Mouse (Mus musculus) layer of hippocampus, adult 2 months (tissue): ENCODE results near the gene Atp5h. TPM values are rescaled to one million over a fixed set of nuclear protein-coding genes. Genes with fewer than 3 reads are reported as not detected.
"Not testable (repeated sequence)": the region's sequence is repeated elsewhere in the genome, so short reads cannot be mapped to it uniquely, and the experiment has no call there.

Experiments
- DNase-seq, 2 experiments: peaks; one replicate each; pipeline ENCODE4 v3.0.0; 2022; ENCODE audit warnings: low spot score in 2 of 2
- H3K27ac ChIP-seq: fragments of 200-600 bp; 2 replicates; pipeline ENCODE4 v1.8.1; 2022
- H3K4me3 ChIP-seq: fragments of 200-600 bp; 2 replicates; pipeline ENCODE4 v1.8.1; 2022; ENCODE audit warnings: mild to moderate bottlenecking
- CTCF ChIP-seq: fragments of 200-600 bp; conservative IDR thresholded peaks from 2 replicates; pipeline ENCODE4 v1.8.1; 2022; ENCODE audit warnings: antibody characterized with exemption, mild to moderate bottlenecking, moderate library complexity
- total RNA-seq, 2 experiments: library from RNA; stranded (reverse); gene quantifications; 2 replicates each; pipeline ENCODE4 v1.2.3; 2021

The Atp5h gene
- total RNA-seq, 2 experiments from 2014 or later, result 467 to 494 TPM

DNA sequence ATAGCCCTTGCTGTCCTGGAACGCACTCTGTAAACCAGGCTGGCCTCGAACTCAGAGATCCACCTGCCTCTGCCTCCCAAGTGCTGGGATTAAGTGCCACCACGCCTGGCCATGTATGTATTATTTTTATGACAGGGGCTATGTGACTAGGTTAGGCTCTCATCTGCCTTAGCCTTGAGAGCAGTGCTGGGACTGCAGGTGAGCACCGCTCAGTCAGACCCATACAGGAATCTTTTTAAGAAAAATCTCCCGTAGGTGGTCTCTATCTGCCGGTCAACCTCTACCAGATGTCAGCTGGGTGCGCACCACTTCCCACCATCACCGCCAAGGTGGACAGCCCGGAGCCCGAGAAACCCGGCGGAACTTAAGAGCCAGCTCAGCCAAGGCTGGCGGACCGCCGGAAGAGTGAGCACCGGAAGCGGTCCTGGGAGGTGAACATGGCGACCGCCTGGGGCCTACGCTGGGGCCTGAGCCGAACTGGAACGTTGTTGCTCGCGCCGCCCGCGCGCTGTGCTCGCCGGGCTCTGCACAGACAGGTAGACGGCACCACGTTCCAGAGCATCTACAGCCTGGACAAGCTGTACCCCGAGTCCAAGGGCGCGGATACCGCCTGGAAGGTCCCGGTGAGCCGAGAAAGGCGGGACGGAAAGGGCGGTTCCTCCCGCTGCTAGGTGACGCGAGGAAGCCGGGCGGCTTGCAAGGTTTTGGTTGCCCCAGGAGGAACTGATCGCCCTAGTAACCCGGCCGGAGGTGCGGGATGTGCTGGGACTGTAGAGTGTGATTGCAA, 16.2 kb downstream of the Atp5h start, which contains the start of gene Mrpl58:
TSS of gene Mrpl58 (plus strand) at position 415 of the 787 bp plus-strand sequence.
- peak; percentile 79 to 85 for DNase-seq
- H3K4me3 ChIP-seq, result peak within 1 kb of the TSS; percentile 95
- peak within 1 kb of the TSS; percentile 98 for H3K27ac ChIP-seq
- TF ChIP-seq CTCF, result no peak; the same call in 1 of the 2 replicates

DNA sequence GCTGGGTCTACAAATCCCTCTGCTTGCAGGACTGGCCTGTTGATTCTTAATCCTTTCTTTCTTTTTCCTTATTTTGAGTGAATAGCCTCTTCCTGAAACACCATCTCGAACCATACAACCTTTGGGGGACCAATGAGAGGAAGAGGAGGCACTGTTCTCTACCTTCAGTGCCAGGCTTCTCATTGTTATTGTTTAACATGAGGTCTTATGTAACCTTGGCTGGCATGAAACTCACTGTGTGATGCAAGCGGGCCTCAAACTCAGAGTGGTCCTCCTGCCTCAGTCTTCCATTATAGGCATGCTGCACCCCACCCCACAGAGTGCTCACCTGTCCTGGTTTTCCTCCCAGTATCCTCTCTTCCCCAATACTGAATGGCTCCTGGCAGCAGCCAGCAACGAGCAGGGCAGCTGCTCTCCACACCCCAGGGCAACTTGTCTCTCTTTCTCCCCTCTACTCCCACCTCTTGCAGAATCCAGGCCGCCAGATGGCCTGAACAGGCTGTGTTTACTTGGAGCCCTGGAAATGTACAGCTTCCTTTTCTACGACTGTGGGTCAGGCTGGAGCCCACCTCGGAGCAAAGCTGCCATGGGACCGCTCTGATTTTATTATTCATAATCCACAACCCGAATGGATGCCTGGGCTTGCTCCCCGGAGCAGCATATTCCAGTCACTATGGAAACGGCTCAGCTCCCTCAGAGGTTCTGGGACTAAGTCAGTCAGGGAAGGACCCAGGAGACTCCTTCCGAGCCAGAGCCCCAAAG, 19.0 kb downstream of the Atp5h start:
- Histone ChIP-seq H3K27ac (peak overlapping the region; percentile 90), H3K4me3 (peak overlapping the region; percentile 31)
- DNase-seq, result peak; percentile 52 to 55
- no peak for TF ChIP-seq CTCF

DNA sequence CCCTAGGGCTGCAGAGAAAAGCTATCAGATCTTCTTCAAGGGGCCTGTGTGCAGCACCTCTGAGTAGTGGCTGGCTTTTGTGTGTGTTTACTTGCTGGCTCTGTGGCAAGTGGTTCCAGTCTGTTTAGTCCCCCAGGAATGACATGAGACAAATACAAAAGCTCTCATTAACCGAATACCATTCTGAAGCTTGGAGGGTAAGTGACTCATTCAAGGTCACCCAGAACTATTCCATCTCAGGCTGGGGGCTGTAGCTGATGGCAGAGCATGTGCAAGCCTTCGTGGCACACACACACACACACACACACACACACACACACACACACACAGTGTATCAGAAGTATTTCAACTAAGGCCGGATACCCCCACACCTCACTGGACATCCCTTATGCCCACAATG, 19.6 kb downstream of the Atp5h start:
- TF ChIP-seq CTCF, result no peak
- Histone ChIP-seq H3K27ac (peak overlapping the region; percentile 90), H3K4me3 (peak overlapping the region; percentile 31)
- DNase-seq, result no peak

DNA sequence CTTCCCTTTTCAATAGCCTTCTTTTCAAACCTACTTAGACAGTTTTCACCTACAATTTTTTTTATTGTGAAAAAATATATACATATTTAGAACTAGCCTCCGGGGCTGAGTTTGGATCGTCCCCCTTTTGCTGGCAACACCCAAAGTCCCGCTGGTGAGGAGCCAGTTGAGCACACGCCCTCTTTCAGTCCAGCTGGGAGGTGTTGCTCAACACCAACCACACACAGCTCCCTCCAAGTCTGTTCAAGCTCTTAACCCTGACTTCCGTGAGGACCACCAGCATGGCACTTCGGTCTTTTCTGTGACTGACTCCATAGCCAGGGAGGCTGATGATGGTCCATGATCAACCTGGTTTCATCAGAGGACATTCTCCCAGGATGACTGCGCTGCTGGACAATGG, 21.7 kb downstream of the Atp5h start:
- no peak overlapping the region for H3K27ac ChIP-seq
- H3K4me3 ChIP-seq, result no peak overlapping the region
- TF ChIP-seq CTCF, result no peak
- no peak for DNase-seq

DNA sequence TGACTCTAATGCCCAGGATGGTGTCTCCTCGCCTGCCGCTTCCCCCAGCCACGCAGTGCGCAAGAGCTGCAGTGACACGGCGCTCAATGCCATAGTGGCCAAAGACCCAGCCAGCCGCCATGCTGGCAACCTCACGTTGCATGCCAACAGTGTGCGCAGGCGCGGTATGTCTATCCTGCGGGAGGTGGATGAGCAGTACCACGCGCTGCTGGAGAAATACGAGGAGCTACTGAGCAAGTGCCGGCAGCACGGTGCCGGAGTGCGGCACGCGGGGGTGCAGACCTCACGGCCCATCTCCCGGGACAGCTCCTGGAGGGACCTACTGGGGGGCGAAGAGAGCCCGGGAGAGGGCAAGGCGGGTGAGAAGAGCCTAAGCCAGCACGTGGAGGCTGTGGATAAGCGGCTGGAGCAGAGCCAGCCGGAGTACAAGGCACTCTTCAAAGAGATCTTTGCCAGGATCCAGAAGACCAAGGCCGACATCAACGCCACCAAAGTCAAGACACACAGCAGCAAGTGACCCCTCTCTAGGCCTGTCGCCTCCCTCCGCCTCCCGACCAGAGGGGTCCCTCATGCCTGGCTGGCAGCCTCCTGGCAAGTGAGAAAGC, 25.9 kb downstream of the Atp5h start:
- no peak for TF ChIP-seq CTCF
- DNase-seq, result no peak
- Histone ChIP-seq H3K27ac (no peak overlapping the region), H3K4me3 (no peak overlapping the region)

DNA sequence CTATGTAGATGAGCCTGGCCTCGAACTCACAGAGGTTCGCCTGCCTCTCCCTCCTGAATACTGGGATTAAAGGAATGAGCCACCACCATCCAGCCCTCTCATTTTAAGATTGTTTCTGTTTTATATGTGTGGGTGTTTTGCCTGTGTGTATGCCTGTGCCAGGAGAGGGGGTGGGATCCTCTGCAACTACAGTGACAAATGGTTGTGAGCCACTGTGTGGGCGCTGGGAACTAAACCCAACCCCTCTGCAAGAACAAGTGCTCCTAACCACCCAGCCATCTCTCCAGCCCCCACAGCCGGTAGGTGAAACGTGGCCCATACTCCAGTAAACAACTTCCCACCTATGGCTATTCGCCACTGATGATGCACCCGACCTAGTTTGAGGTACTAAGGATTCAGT, 28.4 kb downstream of the Atp5h start:
- no peak overlapping the region for H3K4me3 ChIP-seq
- H3K27ac ChIP-seq, result no peak overlapping the region
- DNase-seq, result no peak
- TF ChIP-seq CTCF, result no peak

DNA sequence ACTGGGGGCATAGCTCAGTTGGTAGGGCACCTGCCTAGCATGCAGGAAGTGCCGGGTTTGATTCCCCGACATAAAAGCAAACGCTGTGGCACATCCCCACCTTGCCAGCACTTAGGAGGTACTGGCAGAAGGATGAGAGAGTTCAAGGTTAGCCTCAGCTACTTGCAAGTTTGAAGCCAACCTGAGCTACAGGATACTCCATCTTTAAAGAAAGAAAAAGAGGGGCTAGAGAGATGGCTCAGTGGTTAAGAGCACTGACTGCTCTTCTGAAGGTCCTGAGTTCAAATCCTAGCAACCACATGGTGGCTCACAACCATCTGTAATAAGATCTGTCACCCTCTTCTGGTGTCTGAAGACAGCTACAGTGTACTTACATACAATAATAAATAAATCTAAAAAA, 32.9 kb downstream of the Atp5h start:
- H3K4me3 ChIP-seq, DNase-seq, H3K27ac ChIP-seq: not testable (repeated sequence)

DNA sequence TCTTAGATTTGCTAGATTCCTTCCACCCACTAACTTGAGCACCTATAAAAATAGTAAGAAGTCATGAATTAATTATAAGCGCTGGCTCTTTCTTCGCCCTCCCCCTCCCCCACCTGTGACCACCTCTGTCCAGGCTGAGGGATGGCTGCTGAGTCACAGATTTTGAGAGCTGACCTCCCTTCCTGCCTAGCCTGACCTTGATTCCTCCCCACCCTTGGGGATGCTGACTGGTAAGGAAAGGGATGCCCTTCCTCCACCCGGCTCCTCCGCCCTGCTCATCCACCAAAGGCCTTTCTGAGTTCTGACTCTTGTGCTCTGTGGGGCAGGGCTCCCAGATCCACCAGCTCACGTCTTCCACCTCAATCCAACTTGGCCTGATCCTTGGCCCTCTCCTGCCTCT, 35.2 kb downstream of the Atp5h start:
- no peak overlapping the region; the same call in 1 of the 2 replicates for H3K4me3 ChIP-seq
- DNase-seq, result no peak
- H3K27ac ChIP-seq, result peak overlapping the region; percentile 98
- no peak for TF ChIP-seq CTCF

DNA sequence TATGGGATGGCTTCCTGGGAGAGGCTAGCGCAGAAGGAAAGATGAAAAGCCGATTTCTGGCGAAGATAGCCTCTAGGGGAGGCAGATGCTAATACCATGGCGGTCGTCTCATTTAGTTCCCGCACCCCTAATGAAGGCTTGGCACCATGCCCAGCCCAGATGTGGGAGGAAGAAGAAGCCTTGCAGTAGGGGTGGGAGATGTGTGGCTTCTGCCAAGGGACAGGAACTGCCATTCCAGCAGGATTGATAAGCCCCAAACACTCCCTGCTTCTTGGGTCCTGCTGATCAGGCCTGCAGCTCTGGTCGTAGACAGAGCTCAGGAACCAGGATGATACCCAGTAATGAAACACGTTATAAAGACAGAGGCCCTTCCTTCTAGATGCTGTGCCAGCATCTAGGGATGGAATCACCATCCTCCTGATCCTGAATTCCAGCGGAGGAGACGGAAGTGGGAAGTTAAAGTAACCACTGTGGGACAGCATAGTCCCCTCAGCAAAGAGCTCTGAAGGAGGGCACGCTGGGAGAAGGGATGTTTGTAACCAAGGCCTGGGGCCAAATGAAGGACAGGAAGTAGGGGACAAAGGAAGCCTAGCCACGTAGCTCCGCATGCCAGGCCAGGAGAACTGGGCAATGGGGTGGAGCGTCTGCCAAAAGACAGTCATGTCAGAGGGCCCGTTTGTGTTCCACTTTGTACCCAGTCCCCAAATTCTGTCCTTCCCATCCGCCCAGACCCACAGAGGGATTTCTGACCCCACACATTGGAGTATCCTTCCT, 35.9 kb downstream of the Atp5h start:
- Histone ChIP-seq H3K4me3 (peak overlapping the region; percentile 91), H3K27ac (peak overlapping the region; percentile 98)
- no peak for DNase-seq
- TF ChIP-seq CTCF, result no peak

DNA sequence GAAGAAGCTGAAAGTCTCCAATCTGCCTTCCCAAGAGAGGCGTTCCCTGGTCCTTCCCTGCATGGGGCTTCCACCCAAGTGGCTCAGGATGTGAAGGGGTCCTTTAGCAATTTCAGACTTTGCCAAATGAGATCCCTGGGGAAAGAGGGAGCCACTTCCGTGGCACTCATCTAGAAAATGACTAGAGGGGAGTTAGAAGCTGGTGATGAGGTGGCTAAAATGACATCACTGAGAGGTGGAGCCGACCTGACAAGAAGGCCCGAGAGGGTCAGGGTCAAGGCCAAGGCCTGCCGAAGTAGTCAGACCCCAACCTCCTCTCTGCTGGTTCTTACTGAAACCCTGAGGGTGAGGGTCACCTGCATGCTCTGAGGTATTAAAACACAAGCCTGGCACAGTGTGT, 36.9 kb downstream of the Atp5h start:
- TF ChIP-seq CTCF, result no peak
- Histone ChIP-seq H3K27ac (peak overlapping the region; percentile 98), H3K4me3 (peak overlapping the region; percentile 91)
- no peak for DNase-seq

DNA sequence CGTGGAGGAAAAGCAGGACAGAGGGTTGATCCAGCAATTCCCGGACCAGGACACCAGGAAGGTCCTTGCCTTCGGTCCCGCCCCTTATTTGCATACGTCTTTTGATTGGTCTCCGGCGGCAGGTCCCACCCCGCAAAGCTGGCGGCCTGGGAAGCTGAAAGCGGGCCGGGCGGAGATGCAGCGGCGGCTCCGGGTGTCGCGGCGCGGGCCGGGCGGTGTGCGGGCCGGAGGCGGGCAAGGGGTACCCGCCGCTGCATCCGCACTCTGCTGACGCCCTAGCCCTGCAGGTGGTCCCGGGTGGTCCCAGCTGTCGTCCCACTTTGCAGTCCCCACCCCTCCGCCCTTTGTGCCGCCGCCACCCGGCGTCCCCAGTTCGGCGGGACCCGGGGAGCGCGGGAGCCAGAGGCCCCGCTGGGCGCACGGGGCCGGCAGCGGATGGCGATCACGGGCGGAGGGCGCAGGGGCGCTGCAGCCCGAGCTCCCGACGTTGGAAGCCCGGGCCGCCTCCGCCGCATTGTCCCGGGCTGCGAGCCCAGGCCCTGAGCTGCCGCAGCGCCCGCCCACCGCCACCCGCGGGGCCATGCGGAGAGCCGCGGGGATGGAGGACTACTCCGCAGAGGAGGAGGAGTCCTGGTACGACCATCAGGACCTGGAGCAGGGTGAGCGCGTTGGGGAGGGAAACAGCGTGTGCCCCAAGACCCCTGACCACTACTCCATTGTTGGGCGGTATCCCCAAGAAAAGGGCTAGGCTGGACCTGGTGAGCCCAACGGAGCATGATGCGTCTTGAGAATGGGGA, 37.8 kb downstream of the Atp5h start, which contains the start of gene Cdr2l:
TSS of gene Cdr2l (plus strand) at position 174 of the 797 bp plus-strand sequence.
- peak; percentile 85 to 90 for DNase-seq
- H3K4me3 ChIP-seq, result peak within 1 kb of the TSS; percentile 91
- TF ChIP-seq CTCF, result no peak
- H3K27ac ChIP-seq, result peak within 1 kb of the TSS; percentile 98

DNA sequence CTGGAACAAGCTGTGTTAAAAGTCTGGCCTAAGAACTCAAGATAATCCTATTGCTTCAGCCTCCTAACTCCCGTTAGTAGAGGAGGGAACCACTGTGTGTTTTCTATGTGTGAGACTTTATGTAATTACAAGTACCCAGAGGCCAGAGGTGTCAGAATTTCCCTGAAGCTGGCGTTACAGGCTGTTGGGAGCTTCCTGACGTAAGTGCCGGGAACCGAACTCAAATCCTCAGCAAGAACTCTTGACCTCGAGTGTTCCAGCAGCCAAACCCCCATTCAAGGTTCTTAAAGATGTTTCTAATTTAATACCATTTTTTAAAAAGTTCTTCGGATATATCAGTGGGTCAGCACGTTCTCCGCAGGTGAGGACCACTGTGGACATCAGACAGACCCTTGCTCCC, 38.5 kb downstream of the Atp5h start:
- peak overlapping the region; percentile 98; the same call in 1 of the 2 replicates for H3K27ac ChIP-seq

More for the DNA sequence above, 38.5 kb downstream of the Atp5h start:
- TF ChIP-seq CTCF, result no peak
- peak overlapping the region; percentile 91 for H3K4me3 ChIP-seq
- DNase-seq, result no peak
